Mouse (Mus musculus) midbrain, embryonic 15.5 days (tissue): ENCODE measurements at regions not wholly inside any gene's neighbourhood (a gene's known extent, or its start where the extent isn't known, plus 50 kb on each side); places are given as distances from the start of the nearest gene placed in this dataset.

Experiments used
- ATAC-seq: fragments of 200-750 bp; cut with Nextera tagmentation; replicated peaks from 2 replicates; pipeline ENCODE4 v1.8.0; 2017; ENCODE audit warnings: moderate TSS enrichment
- H3K27ac ChIP-seq: fragments of 300-500 bp; sonication (generic); 2 replicates; pipeline ENCODE4 v1.5.1; 2015; ENCODE audit warnings: mild to moderate bottlenecking, inconsistent platforms
- H3K27me3 ChIP-seq: fragments of 300-500 bp; sonication (generic); replicated peaks from 2 replicates; pipeline ENCODE4 v1.6.1; 2015; ENCODE audit warnings: inconsistent platforms
- H3K36me3 ChIP-seq: fragments of 300-500 bp; sonication (generic); replicated peaks from 2 replicates; pipeline ENCODE4 v1.6.1; 2015; ENCODE audit warnings: inconsistent platforms
- H3K4me1 ChIP-seq: fragments of 300-500 bp; sonication (generic); 2 replicates; pipeline ENCODE4 v1.6.1; 2015; ENCODE audit warnings: inconsistent platforms
- H3K4me2 ChIP-seq: fragments of 300-500 bp; sonication (generic); 2 replicates; pipeline ENCODE4 v1.6.1; 2015; ENCODE audit warnings: inconsistent platforms, mild to moderate bottlenecking, moderate library complexity
- H3K4me3 ChIP-seq: fragments of 300-500 bp; sonication (generic); 2 replicates; pipeline ENCODE4 v1.5.1; 2015; ENCODE audit warnings: mild to moderate bottlenecking, inconsistent platforms
- H3K9ac ChIP-seq: fragments of 300-500 bp; sonication (generic); 2 replicates; pipeline ENCODE4 v1.6.1; 2015; ENCODE audit warnings: mild to moderate bottlenecking, inconsistent platforms
- H3K9me3 ChIP-seq: fragments of 300-500 bp; sonication (generic); 2 replicates; pipeline ENCODE4 v1.6.1; 2016; ENCODE audit warnings: inconsistent platforms
- WGBS: fragments of 180-500 bp; shearing (Covaris S2); methylation state at CpG from one replicate; pipeline ENCODE4 v1.1.7; 2015; ENCODE audit warnings: mixed read lengths; 5-methylcytosine and 5-hydroxymethylcytosine counted together

DNA sequence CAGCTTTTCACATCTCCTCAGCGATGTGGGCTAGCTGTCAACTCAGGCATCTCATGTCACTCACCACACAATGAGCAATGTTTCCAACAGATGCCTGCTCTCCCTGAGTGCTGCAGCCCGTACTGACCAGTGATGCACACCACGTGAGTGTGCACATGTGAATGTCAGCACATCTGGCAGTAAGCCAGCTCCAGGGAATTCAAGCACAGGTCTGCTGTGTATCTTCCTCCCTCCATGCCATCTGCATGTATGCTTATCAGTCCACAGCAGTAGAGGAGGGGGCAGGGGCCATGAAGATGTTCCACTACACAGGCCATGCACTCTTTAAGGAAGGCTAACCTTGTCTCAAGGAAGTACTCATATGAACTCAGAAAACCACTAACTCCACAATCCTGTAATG is 183.2 kb downstream of the Clic5 start:
- no peak overlapping the region for H3K27ac ChIP-seq
- H3K4me2 ChIP-seq: no peak overlapping the region
- H3K9ac ChIP-seq: no peak overlapping the region
- H3K36me3 ChIP-seq: no peaks in the 10 kb centered on the region
- H3K4me3 ChIP-seq: no peak overlapping the region
- H3K27me3 ChIP-seq: no peaks in the 10 kb centered on the region
- ATAC-seq: no peak
- 75% methylated on average over 3 of the region's 3 CpGs for WGBS
- H3K9me3 ChIP-seq: no peaks in the 10 kb centered on the region
- no peaks in the 10 kb centered on the region for H3K4me1 ChIP-seq

DNA sequence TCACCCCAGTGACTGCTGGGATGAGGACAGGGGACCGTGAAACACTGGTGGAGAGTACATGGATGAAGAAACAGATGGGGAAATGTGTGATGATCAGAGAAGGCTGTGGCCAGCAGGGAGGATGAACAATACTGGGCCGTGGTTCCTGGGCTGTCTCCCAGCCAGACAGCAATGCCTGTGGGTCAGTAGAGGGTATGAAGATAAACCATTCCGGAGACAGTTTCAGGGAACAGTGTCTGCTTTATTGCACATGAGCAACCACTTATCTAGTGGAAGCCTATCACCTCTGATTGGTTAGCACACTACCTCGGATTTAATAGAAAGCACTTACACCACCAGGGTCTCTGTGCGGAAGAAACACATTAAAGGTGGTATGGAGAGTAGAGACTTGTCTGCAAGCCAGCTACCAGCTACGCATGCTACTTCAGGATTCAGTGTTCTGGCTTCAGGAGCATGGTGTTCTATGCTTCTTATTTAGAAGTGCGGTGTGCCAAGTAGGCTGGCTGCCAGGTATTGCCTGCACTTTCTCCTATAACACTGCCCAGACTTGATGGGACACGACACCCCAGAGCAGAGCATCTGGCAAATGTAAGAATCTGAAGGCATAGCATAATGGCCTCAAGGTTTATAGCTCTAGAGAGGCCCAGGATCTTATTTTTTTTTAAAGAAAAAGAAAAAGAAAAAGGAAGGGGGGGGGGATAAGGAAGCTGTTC is 185.5 kb downstream of the Clic5 start:
- no peak overlapping the region for H3K27ac ChIP-seq
- H3K27me3 ChIP-seq: no peaks in the 10 kb centered on the region
- H3K36me3 ChIP-seq: no peaks in the 10 kb centered on the region
- no peak overlapping the region for H3K4me2 ChIP-seq
- H3K4me3 ChIP-seq: no peak overlapping the region
- H3K9ac ChIP-seq: no peak overlapping the region
- WGBS: 92% methylated on average over 8 of the region's 8 CpGs
- H3K9me3 ChIP-seq: no peaks in the 10 kb centered on the region
- no peaks in the 10 kb centered on the region for H3K4me1 ChIP-seq
- ATAC-seq: no peak

DNA sequence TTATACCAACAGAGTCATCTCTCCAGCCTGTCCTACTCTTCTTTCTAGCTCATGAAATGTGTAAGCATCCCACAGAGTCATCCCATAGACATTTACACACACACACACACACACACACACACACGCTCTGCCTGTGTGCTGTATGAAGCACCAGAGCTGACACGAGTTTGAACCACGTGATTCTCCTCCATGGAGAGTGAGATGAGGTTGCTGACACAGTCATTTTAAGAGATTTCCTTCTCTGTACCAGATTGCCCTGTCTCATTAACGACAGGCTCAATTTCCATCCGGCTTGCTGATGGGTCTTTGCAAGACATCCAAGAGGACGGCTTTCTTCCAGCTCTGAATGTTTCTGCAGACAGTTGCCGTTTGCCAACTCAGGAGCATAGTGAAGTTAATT is 190.0 kb downstream of the Clic5 start:
- Histone ChIP-seq H3K27ac (no peak overlapping the region), H3K4me3 (no peak overlapping the region), H3K36me3 (no peaks in the 10 kb centered on the region), H3K4me1 (no peaks in the 10 kb centered on the region), H3K27me3 (no peaks in the 10 kb centered on the region), H3K4me2 (no peak overlapping the region), H3K9me3 (no peaks in the 10 kb centered on the region), H3K9ac (no peak overlapping the region)
- no peak for ATAC-seq
- 77% methylated on average over 7 of the region's 7 CpGs for WGBS

DNA sequence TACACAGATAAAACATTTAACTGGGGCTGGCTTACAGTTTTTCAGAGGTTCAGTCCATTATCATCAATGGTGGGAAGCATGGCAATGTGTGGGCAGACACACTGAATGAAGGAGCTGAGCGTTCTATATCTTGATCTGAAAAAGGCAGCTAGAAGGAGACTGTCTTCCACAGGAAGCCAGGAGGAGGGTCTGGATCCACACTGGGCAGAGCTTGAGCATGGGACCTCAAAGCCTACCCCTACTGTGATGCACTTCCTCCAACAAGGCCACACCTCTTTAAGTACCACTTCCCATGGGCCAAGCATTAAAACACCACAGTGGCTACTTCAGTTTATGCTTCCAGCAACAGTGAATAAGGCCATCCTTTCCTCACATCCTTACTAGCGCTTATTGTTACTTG is 200.5 kb downstream of the Clic5 start:
- WGBS: 93% methylated on average over 2 of the region's 2 CpGs
- no peak overlapping the region for H3K4me3 ChIP-seq
- no peaks in the 10 kb centered on the region for H3K4me1 ChIP-seq
- no peaks in the 10 kb centered on the region for H3K9me3 ChIP-seq
- H3K27ac ChIP-seq: no peak overlapping the region
- no peak overlapping the region for H3K4me2 ChIP-seq
- ATAC-seq: no peak
- H3K27me3 ChIP-seq: no peaks in the 10 kb centered on the region
- no peak overlapping the region for H3K9ac ChIP-seq
- no peaks in the 10 kb centered on the region for H3K36me3 ChIP-seq

DNA sequence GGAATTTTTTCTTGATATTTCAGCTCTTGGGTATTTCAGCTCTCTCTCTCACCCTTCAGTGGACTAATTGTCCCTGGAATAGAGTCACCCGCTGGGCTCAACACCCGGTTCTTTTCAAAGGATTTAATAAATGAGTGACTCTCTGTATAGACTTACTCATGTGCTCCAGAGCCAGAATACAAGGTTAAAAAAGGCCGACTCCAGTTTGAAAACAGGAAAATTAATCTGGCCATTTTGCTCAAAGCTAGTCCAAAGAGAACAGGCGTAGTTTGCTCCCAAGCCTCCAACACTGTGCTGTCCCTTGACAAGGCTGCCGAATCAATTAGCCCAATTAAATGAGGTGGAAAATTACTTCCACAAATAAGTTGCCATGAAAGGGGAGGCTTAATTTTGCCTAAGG is 209.4 kb downstream of the Clic5 start:
- H3K4me1 ChIP-seq: peaks cover 5% of the 10 kb centered on the region; the same call in 1 of the 2 replicates
- no peak overlapping the region for H3K4me3 ChIP-seq
- H3K9ac ChIP-seq: no peak overlapping the region
- H3K27me3 ChIP-seq: no peaks in the 10 kb centered on the region
- no peaks in the 10 kb centered on the region for H3K36me3 ChIP-seq
- no peak overlapping the region for H3K4me2 ChIP-seq
- 0 out of 2 replicates have a peak, but pooled peaks have one; percentile 30 for ATAC-seq
- WGBS: 21% methylated on average over 5 of the region's 5 CpGs
- H3K9me3 ChIP-seq: no peaks in the 10 kb centered on the region
- no peak overlapping the region for H3K27ac ChIP-seq

DNA sequence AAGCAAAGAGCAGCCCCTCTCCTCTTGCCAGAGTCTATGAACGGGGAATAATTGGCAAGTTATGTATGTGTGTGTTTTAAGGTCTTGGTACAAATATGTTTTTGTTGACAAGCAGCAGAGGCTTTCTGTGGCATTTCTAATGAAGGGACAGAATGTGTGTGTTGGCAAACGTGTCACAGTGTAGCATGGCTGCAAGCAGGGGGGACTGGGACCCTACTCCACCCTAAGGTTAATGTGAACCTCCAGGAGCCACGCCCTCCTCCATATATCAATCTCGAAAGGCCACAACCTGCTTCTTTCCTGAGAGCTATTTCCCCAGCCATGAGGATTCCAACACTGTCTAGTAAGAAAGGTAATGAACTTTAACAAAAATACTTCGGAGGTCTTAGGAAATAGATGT is 209.8 kb downstream of the Clic5 start:
- H3K4me1 ChIP-seq: peaks cover 5% of the 10 kb centered on the region; the same call in 1 of the 2 replicates
- H3K27ac ChIP-seq: no peak overlapping the region
- WGBS: 51% methylated on average over 5 of the region's 5 CpGs
- H3K4me2 ChIP-seq: no peak overlapping the region
- no peaks in the 10 kb centered on the region for H3K27me3 ChIP-seq
- no peak for ATAC-seq
- no peaks in the 10 kb centered on the region for H3K36me3 ChIP-seq
- no peak overlapping the region for H3K9ac ChIP-seq
- no peak overlapping the region for H3K4me3 ChIP-seq
- H3K9me3 ChIP-seq: no peaks in the 10 kb centered on the region

DNA sequence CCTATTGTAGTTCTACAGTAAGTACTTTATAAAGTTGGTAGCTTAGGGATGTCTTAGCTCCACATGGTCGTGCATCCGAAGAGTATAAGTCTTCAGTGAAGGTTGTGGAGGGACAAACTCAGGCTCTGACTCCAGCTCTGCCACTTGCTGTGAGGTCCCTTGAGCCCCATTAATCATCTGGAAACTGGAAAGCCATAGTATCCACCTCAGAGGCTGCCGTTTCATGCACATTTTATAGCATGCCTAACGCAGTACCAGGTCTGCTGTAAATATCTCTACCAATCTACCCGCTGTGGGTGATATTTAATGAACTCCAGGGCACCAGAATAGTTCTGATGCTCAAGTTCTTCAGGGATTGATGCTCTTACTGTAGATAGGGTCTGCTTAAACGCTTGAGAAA is 216.5 kb downstream of the Clic5 start:
- no peak overlapping the region for H3K27ac ChIP-seq
- WGBS: 87% methylated on average over 6 of the region's 6 CpGs
- no peaks in the 10 kb centered on the region for H3K4me1 ChIP-seq
- no peaks in the 10 kb centered on the region for H3K36me3 ChIP-seq
- H3K9ac ChIP-seq: no peak overlapping the region
- no peak overlapping the region for H3K4me2 ChIP-seq
- no peaks in the 10 kb centered on the region for H3K27me3 ChIP-seq
- H3K4me3 ChIP-seq: no peak overlapping the region
- ATAC-seq: no peak
- no peaks in the 10 kb centered on the region for H3K9me3 ChIP-seq

DNA sequence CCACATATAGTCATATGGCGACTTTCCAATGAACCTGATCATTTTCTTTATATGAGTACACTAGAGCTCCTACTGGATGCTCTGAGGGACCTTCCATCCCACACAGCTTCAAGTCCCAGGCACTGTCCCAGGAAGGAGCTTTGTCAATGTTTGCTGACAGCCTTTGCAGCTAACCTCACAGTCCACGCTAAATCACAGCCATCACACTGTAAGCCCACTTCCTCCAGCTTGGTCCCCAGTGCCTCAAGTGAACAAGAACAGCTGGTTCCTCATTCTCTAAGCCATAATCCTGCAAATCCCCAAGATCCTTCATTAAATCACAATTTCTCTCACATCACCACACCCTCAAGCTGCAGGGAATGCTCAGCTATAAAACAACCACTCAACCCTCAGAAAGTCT is 222.6 kb downstream of the Clic5 start:
- no peaks in the 10 kb centered on the region for H3K9me3 ChIP-seq
- H3K4me3 ChIP-seq: no peak overlapping the region
- no peak for ATAC-seq
- no peak overlapping the region for H3K9ac ChIP-seq
- no peak overlapping the region for H3K4me2 ChIP-seq
- 72% methylated on average over 2 of the region's 2 CpGs for WGBS
- no peaks in the 10 kb centered on the region for H3K4me1 ChIP-seq
- H3K27ac ChIP-seq: no peak overlapping the region
- no peaks in the 10 kb centered on the region for H3K36me3 ChIP-seq
- H3K27me3 ChIP-seq: no peaks in the 10 kb centered on the region

DNA sequence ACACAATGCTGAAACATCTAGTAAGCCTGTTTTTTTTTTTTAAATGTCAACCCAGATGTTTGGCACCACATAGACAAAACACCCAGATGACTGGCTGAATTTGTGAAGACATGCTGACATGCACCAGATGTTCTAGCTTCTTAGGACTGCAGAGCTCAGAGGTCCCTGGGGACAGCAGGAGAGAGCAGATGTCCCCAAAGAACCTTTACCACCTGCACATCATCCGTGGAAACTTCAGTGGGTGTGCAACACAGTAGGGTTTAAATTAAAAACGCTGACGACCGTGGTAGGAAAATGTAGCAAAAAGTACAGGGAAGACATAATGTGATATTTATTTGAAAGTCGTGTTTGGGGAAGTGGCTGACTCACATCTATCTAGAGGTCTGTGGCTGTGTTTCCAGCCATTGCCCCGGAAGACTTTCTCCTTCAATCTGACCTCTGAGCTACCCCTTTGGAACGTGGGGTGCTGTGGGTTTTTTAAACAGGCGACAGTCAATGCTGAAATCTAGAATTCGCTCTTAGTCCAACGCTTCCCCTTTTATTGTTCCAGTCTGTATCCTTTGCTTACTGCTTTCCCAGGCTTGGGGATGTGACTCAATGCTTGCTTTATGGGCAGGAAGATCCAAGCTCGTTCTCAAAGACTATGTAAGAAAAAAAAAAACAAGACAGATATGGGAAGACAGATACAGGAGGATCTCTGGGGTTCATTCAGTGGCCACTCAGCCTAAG is 230.5 kb downstream of the Clic5 start:
- WGBS: 83% methylated on average over 11 of the region's 11 CpGs
- Histone ChIP-seq H3K27ac (no peak overlapping the region), H3K27me3 (no peaks in the 10 kb centered on the region), H3K4me3 (no peak overlapping the region), H3K9me3 (no peaks in the 10 kb centered on the region), H3K4me1 (no peaks in the 10 kb centered on the region), H3K36me3 (no peaks in the 10 kb centered on the region), H3K4me2 (no peak overlapping the region), H3K9ac (no peak overlapping the region)
- ATAC-seq: no peak

DNA sequence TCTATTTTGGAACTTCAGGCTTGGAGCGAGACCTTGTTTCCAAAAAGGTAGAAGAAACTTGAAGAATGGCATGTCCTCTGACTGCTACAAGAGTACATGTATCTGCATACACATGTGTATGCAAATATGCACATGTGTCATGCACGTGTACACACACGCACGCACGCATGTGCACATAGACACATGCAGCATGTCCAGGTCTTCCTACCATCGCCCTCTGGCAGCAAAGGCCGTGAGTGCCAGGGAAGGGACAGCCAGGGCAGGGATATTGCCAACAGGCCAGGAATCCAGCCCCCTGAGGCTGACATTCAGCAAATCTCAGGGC is 231.0 kb downstream of the Clic5 start:
- H3K4me3 ChIP-seq: no peak overlapping the region
- no peak overlapping the region for H3K27ac ChIP-seq
- H3K9me3 ChIP-seq: no peaks in the 10 kb centered on the region
- 96% methylated on average over 7 of the region's 7 CpGs for WGBS
- H3K4me1 ChIP-seq: no peaks in the 10 kb centered on the region
- H3K4me2 ChIP-seq: no peak overlapping the region
- no peak for ATAC-seq
- no peaks in the 10 kb centered on the region for H3K27me3 ChIP-seq
- H3K9ac ChIP-seq: no peak overlapping the region
- H3K36me3 ChIP-seq: no peaks in the 10 kb centered on the region

DNA sequence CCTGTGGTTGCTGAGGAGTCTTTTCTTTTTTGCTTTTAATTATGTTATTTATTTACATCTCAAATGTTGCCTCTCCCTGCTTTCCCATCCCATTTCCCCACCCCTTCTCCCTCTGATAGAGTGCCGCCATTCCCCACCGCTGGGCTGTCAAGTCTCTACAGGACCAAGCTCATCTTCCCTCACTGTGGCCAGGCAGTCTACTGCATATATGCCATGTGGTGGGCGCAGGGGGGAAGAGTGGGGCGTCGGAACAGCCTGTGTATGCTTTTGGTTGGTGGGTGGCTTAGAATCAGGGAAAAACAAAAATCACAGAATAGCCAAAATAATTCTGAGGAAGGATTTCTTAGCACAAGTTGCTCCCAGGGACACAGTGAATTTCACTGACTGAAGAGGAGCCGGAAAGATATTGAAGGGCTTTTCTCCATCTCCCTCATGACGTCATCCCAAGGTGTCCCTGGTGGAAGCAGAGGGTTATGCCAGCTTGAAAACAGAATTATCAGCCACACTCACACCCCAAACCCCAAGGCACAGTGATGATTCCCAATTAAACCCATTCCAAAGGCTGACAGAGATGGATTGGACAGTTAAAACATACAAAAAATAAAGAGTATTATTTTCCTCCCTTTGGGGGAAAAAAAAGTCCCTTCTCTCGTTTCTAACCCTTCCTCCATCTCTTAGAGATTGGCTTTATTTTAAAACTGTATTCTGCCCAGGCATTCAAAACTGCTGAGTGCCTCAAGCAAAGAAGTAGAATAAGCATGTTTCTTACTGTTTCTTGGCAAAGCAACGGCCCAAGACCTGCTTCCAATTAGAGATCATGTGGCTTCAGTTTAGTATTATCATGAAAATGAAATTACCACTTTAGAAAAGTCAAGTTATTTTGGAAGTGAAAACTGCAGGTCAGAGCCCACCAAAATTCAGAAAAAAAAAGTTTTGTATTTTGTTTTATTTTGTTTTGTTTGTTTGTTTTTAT is 232.0 kb downstream of the Clic5 start:
- Histone ChIP-seq H3K4me2 (no peak overlapping the region), H3K27ac (no peak overlapping the region), H3K4me3 (no peak overlapping the region), H3K4me1 (no peaks in the 10 kb centered on the region), H3K9me3 (no peaks in the 10 kb centered on the region), H3K9ac (no peak overlapping the region), H3K36me3 (no peaks in the 10 kb centered on the region), H3K27me3 (no peaks in the 10 kb centered on the region)
- ATAC-seq: no peak
- 78% methylated on average over 9 of the region's 9 CpGs for WGBS

DNA sequence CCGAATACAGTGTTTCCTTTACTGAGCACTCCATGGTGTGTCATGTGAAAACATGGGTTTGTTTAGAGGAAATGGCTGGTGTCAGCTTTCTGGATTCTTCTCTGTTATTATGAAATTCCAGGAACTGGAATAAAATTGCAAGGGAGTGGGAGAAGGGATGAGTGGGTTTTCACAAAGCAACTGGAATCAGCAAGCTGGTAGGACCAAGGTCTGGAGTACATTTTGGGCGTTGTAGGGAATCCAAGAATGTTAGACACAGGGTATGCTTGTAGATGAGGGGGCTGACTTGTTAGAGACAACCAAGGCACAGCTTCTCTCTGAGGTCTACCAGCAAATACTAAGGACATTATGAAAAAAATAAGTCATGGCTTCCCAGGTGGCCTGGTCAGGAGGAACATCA is 233.8 kb downstream of the Clic5 start:
- 89% methylated on average over 2 of the region's 2 CpGs for WGBS

More for the DNA sequence above, 233.8 kb downstream of the Clic5 start:
- Histone ChIP-seq H3K9ac (no peak overlapping the region), H3K27ac (no peak overlapping the region), H3K4me2 (no peak overlapping the region), H3K9me3 (no peaks in the 10 kb centered on the region), H3K27me3 (no peaks in the 10 kb centered on the region), H3K36me3 (no peaks in the 10 kb centered on the region), H3K4me1 (no peaks in the 10 kb centered on the region), H3K4me3 (no peak overlapping the region)
- ATAC-seq: no peak
